Comparison of ENCODE assay signal across 30 mouse cellular contexts in the genomic region with DNA sequence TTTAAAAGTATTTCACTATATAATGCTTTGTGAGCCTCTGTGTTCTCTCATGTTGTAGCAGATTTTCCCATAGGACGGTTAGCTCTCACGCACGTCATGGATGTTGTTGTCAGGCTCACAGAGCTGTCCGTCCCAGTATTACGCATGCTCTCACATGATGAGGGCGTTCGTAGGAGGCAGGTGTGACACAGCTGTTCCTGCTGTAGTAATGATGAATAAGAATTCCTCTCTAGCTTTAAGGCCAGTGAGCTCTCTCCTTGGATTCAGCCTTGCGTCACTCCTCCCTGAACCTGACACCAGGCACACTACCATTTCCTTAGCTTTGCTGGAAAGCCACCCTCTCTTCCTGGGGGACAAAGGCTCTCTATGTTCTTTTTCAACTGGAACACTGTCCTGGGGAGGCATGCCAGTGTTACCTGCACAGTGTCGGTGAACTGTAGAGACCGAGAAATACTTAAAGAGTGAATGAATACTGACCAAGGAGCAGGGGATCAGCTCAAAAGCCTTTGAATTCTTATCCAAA.
DNase-seq lines count a peak whose midpoint lies in the region; ATAC-seq and TF ChIP-seq lines count a peak whose summit lies in the region.
"Had no signal": no experiment of that assay in that cellular context is flagged by ENCODE, and none has a peak within 500 bp of the region (broad histone marks: within the 10 kb centered on the region; RNA-seq: fewer than 3 reads in every experiment).

No protein-coding gene starts in this region.

- ATAC-seq in lung, embryonic 15.5 days (ENCODE audit: borderline replicate concordance, extremely low read depth, low FRiP score, low TSS enrichment): no peak
- peak; percentile 38; the same call in 1 of the 2 replicates for ATAC-seq in intestine, postnatal 0 days
- ATAC-seq in stomach, postnatal 0 days (ENCODE audit: low FRiP score, low TSS enrichment): peak; percentile 45; the same call in 1 of the 2 replicates
- ATAC-seq: forebrain, embryonic 15.5 days; midbrain, embryonic 16.5 days had no signal

- TF ChIP-seq POLR2A in heart, adult 2 months (IDR thresholded peaks at IDR 0.05; ENCODE audit: insufficient read depth, low read depth, low read length): no peak

- DNase-seq in heart, embryonic 10.5 days (ENCODE audit: low spot score): peak; percentile 71
- no peak for DNase-seq in heart, adult 2 months
- DNase-seq in lung, postnatal 36 days: no peak
- DNase-seq in stomach, postnatal 0 days (ENCODE audit: low spot score): no peak
- DNase-seq in kidney, postnatal 14 days: no peak
- DNase-seq: adrenal gland, postnatal 10 days; cerebellum, adult 11 months; cerebellum, adult 9-10 months; cerebellum, postnatal 36 days; gastrocnemius, adult 2 months; gastrocnemius, postnatal 36 days; heart, postnatal 4 days; kidney, adult 8-10 months; layer of hippocampus, postnatal 36 days; left cerebral cortex, postnatal 4 days; lung, postnatal 4 days; right cerebral cortex, postnatal 25 days; thymus, adult 18-20 months; thymus, postnatal 36 days had no signal

- no peaks in the 10 kb centered on the region for H3K9me3 ChIP-seq in heart, embryonic 10.5 days
- no peaks in the 10 kb centered on the region for H3K9me3 ChIP-seq in lung, embryonic 15.5 days
- H3K9me3 ChIP-seq in intestine, postnatal 0 days (ENCODE audit: control insufficient read depth): no peaks in the 10 kb centered on the region
- no peaks in the 10 kb centered on the region for H3K9me3 ChIP-seq in stomach, postnatal 0 days (ENCODE audit: control insufficient read depth, low read length)
- H3K9me3 ChIP-seq: embryonic facial prominence, embryonic 12.5 days; forebrain, embryonic 10.5 days; forebrain, embryonic 15.5 days; liver, embryonic 15.5 days had no signal

- H3K27me3 ChIP-seq in heart, embryonic 10.5 days (ENCODE audit: insufficient read depth, poor library complexity, severe bottlenecking): no peaks in the 10 kb centered on the region
- H3K27me3 ChIP-seq in heart, adult 2 months (ENCODE audit: control insufficient read depth, insufficient read depth, low read length): no peaks in the 10 kb centered on the region
- no peaks in the 10 kb centered on the region for H3K27me3 ChIP-seq in lung, embryonic 15.5 days
- H3K27me3 ChIP-seq in intestine, postnatal 0 days (replicated peaks; ENCODE audit: control insufficient read depth, insufficient read depth, low read length): no peaks in the 10 kb centered on the region
- no peaks in the 10 kb centered on the region for H3K27me3 ChIP-seq in stomach, postnatal 0 days (ENCODE audit: control insufficient read depth, insufficient read depth, low read length)
- H3K27me3 ChIP-seq: embryonic facial prominence, embryonic 12.5 days; forebrain, embryonic 15.5 days; liver, embryonic 15.5 days; Patski had no signal

- TF ChIP-seq CTCF in heart, adult 2 months (IDR thresholded peaks at IDR 0.05): no peak
- TF ChIP-seq CTCF in intestine, postnatal 0 days (IDR thresholded peaks at IDR 0.05; ENCODE audit: low read depth): no peak
- TF ChIP-seq CTCF in stomach, postnatal 0 days (IDR thresholded peaks at IDR 0.05; ENCODE audit: low read depth): no peak

- intact Hi-C loops in heart, adult 2 months (cut with DNase I): loop anchor here (2.0 kb wide), 1 partner anchor 37 kb away; no protein-coding TSS in a partner anchor

- no peak overlapping the region for H3K4me2 ChIP-seq in lung, embryonic 15.5 days
- H3K4me2 ChIP-seq in intestine, postnatal 0 days (replicated peaks; ENCODE audit: low read depth): no peak overlapping the region
- no peak overlapping the region for H3K4me2 ChIP-seq in stomach, postnatal 0 days (replicated peaks; ENCODE audit: low read depth)
- H3K4me2 ChIP-seq: embryonic facial prominence, embryonic 12.5 days; forebrain, embryonic 15.5 days; hindbrain, embryonic 14.5 days; liver, embryonic 15.5 days; midbrain, embryonic 11.5 days had no signal

- no peaks in the 10 kb centered on the region for H3K36me3 ChIP-seq in heart, embryonic 10.5 days
- H3K36me3 ChIP-seq in heart, adult 2 months (ENCODE audit: control insufficient read depth, insufficient read depth, low read length): no peaks in the 10 kb centered on the region
- no peaks in the 10 kb centered on the region for H3K36me3 ChIP-seq in lung, embryonic 15.5 days
- no peaks in the 10 kb centered on the region for H3K36me3 ChIP-seq in intestine, postnatal 0 days (ENCODE audit: control insufficient read depth, insufficient read depth)
- no peaks in the 10 kb centered on the region for H3K36me3 ChIP-seq in stomach, postnatal 0 days (ENCODE audit: control insufficient read depth, insufficient read depth, low read length)
- H3K36me3 ChIP-seq: embryonic facial prominence, embryonic 12.5 days; forebrain, embryonic 10.5 days; forebrain, embryonic 15.5 days; liver, embryonic 15.5 days had no signal

- no peak overlapping the region for H3K9ac ChIP-seq in heart, adult 2 months (ENCODE audit: low read depth, low read length)
- H3K9ac ChIP-seq in lung, embryonic 15.5 days: no peak overlapping the region
- H3K9ac ChIP-seq in intestine, postnatal 0 days (ENCODE audit: low read depth, low read length): no peak overlapping the region
- H3K9ac ChIP-seq in stomach, postnatal 0 days (ENCODE audit: low read length): no peak overlapping the region
- H3K9ac ChIP-seq: embryonic facial prominence, embryonic 12.5 days; forebrain, embryonic 15.5 days; hindbrain, embryonic 14.5 days; liver, embryonic 15.5 days had no signal

- H3K27ac ChIP-seq in heart, embryonic 10.5 days: no peak overlapping the region
- no peak overlapping the region for H3K27ac ChIP-seq in heart, adult 2 months
- peak overlapping the region; percentile 52 for H3K27ac ChIP-seq in lung, embryonic 15.5 days
- H3K27ac ChIP-seq in intestine, postnatal 0 days (ENCODE audit: low read depth, low read length): no peak overlapping the region
- no peak overlapping the region for H3K27ac ChIP-seq in stomach, postnatal 0 days (replicated peaks)
- H3K27ac ChIP-seq: embryonic facial prominence, embryonic 12.5 days; forebrain, embryonic 10.5 days; forebrain, embryonic 15.5 days; gastrocnemius, adult 2 months; hindbrain, embryonic 14.5 days; kidney, postnatal 0 days; liver, embryonic 15.5 days had no signal

- no peak for TF ChIP-seq EP300 in heart, adult 2 months (IDR thresholded peaks at IDR 0.05; ENCODE audit: insufficient read depth, low read depth, low read length)
- no peak for TF ChIP-seq EP300 in stomach, postnatal 0 days (optimal IDR thresholded peaks at IDR 0.05)

- H3K4me1 ChIP-seq in heart, embryonic 10.5 days: peaks cover 16% of the 10 kb centered on the region
- H3K4me1 ChIP-seq in heart, adult 2 months (ENCODE audit: control insufficient read depth, insufficient read depth, low read length): peaks cover 2% of the 10 kb centered on the region; the same call in 1 of the 2 replicates
- peaks cover 25% of the 10 kb centered on the region; the same call in 1 of the 2 replicates for H3K4me1 ChIP-seq in lung, embryonic 15.5 days
- no peaks in the 10 kb centered on the region for H3K4me1 ChIP-seq in intestine, postnatal 0 days (replicated peaks; ENCODE audit: control insufficient read depth, insufficient read depth, low read length)
- H3K4me1 ChIP-seq in stomach, postnatal 0 days (replicated peaks; ENCODE audit: control insufficient read depth, insufficient read depth): no peaks in the 10 kb centered on the region; the same call in 1 of the 2 replicates
- H3K4me1 ChIP-seq: liver, embryonic 15.5 days had no signal

- no peaks in the 10 kb centered on the region for H3K79me2 ChIP-seq in heart, adult 2 months (replicated peaks; ENCODE audit: control insufficient read depth, insufficient read depth, low read length)

- 80% methylated on average over 10 of the region's 10 CpGs for WGBS in heart, embryonic 10.5 days
- 88% methylated on average over 10 of the region's 10 CpGs for whole genome bisulfite sequencing in heart, adult 2 months
- WGBS in lung, embryonic 15.5 days: 68% methylated on average over 10 of the region's 10 CpGs
- WGBS in intestine, postnatal 0 days: 77% methylated on average over 10 of the region's 10 CpGs
- 69% methylated on average over 10 of the region's 10 CpGs for WGBS in stomach, postnatal 0 days

- no peak overlapping the region for H3K4me3 ChIP-seq in heart, embryonic 10.5 days
- H3K4me3 ChIP-seq in heart, adult 2 months: no peak overlapping the region
- no peak overlapping the region for H3K4me3 ChIP-seq in lung, embryonic 15.5 days
- no peak overlapping the region for H3K4me3 ChIP-seq in intestine, postnatal 0 days (ENCODE audit: low read depth, low read length)
- no peak overlapping the region for H3K4me3 ChIP-seq in stomach, postnatal 0 days (ENCODE audit: low read depth, low read length)
- H3K4me3 ChIP-seq: embryonic facial prominence, embryonic 12.5 days; forebrain, embryonic 10.5 days; forebrain, embryonic 15.5 days; gastrocnemius, adult 2 months; liver, embryonic 15.5 days had no signal
